Mouse (Mus musculus) left cerebral cortex, adult 2 months (tissue): Measurements from ENCODE around the gene Tsc2. TPM values are rescaled to one million over a fixed set of nuclear protein-coding genes. Genes with fewer than 3 reads are reported as not detected.

Source experiments
- DNase-seq, 2 experiments: peaks; one replicate each; pipeline ENCODE4 v3.0.0; 2021 to 2022; ENCODE audit warnings: low spot score in 2 of 2, mixed read lengths in 1 of 2; ENCODE audit errors: extremely low spot score in 1 of 2
- H3K27ac ChIP-seq: fragments of 200-600 bp; 2 replicates; pipeline ENCODE4 v1.8.1; 2022
- H3K4me3 ChIP-seq: fragments of 200-600 bp; 2 replicates; pipeline ENCODE4 v1.8.1; 2022
- CTCF ChIP-seq: fragments of 200-600 bp; IDR thresholded peaks from 2 replicates; pipeline ENCODE4 v1.8.1; 2022; ENCODE audit warnings: antibody characterized with exemption, mild to moderate bottlenecking, moderate library complexity
- intact Hi-C: fragments of 180-260 bp; cut with DNase I; formaldehyde crosslinking; loops from one replicate; pipeline ENCODE4 v1.15.1; 2025
- total RNA-seq, 2 experiments: library from RNA; stranded (reverse); gene quantifications; 2 replicates each; pipeline ENCODE4 v1.2.3; 2021

Gene Tsc2
- total RNA-seq, 2 experiments from 2014 or later: 140 to 159 TPM

GRCm38 (mm10) chr17:24579532-24579931 lies 52.9 kb downstream of the Tsc2 start:
- DNase-seq: no peak
- intact Hi-C loops: no loop called here
- Histone ChIP-seq H3K4me3 (no peak overlapping the region), H3K27ac (peak overlapping the region; percentile 40; the same call in 1 of the 2 replicates)
- no peak for TF ChIP-seq CTCF

- intact Hi-C loops: no loop called here
- H3K4me3 ChIP-seq: no peak overlapping the region
- TF ChIP-seq CTCF: no peak
- H3K27ac ChIP-seq: no peak overlapping the region
- no peak for DNase-seq
These were observed 58.6 kb downstream of the Tsc2 start for GRCm38 (mm10) chr17:24573811-24574210.

- intact Hi-C loops: no loop called here
- no peak for DNase-seq
- H3K4me3 ChIP-seq: no peak overlapping the region
- no peak overlapping the region for H3K27ac ChIP-seq
- TF ChIP-seq CTCF: no peak
These were observed 59.7 kb downstream of the Tsc2 start for GRCm38 (mm10) chr17:24572651-24573245.

GRCm38 (mm10) chr17:24569837-24570236 lies 62.6 kb downstream of the Tsc2 start:
- Histone ChIP-seq H3K4me3 (no peak overlapping the region), H3K27ac (no peak overlapping the region)
- no peak for TF ChIP-seq CTCF
- no peak for DNase-seq
- intact Hi-C loops: no loop called here

- H3K27ac ChIP-seq: no peak overlapping the region; the same call in 1 of the 2 replicates
- no peak overlapping the region for H3K4me3 ChIP-seq
- intact Hi-C loops: no loop called here
- no peak for DNase-seq
- no peak for TF ChIP-seq CTCF
These were observed 65.2 kb downstream of the Tsc2 start for GRCm38 (mm10) chr17:24567034-24567779.

- intact Hi-C loops: no loop called here
- Histone ChIP-seq H3K27ac (no peak overlapping the region), H3K4me3 (no peak overlapping the region)
- no peak for TF ChIP-seq CTCF
- no peak for DNase-seq
These were observed 66.6 kb downstream of the Tsc2 start for GRCm38 (mm10) chr17:24565792-24566191.

- Histone ChIP-seq H3K27ac (no peak overlapping the region), H3K4me3 (no peak overlapping the region)
- intact Hi-C loops: no loop called here
- no peak for DNase-seq
- TF ChIP-seq CTCF: no peak
These were observed 67.3 kb downstream of the Tsc2 start for GRCm38 (mm10) chr17:24565092-24565491.

GRCm38 (mm10) chr17:24564422-24564821 lies 68.0 kb downstream of the Tsc2 start:
- no peak for TF ChIP-seq CTCF
- no peak for DNase-seq
- no peak overlapping the region for H3K4me3 ChIP-seq
- no peak overlapping the region for H3K27ac ChIP-seq
- intact Hi-C loops: no loop called here

- no peak for DNase-seq
- no peak overlapping the region for H3K4me3 ChIP-seq
- intact Hi-C loops: no loop called here
- no peak for TF ChIP-seq CTCF
- H3K27ac ChIP-seq: no peak overlapping the region
These were observed 68.8 kb downstream of the Tsc2 start for GRCm38 (mm10) chr17:24563638-24564037.

- intact Hi-C loops: no loop called here
- Histone ChIP-seq H3K4me3 (no peak overlapping the region), H3K27ac (no peak overlapping the region)
- no peak for TF ChIP-seq CTCF
- no peak for DNase-seq
These were observed 70.8 kb downstream of the Tsc2 start for GRCm38 (mm10) chr17:24561592-24561991.

- intact Hi-C loops: no loop called here
- no peak for DNase-seq
- Histone ChIP-seq H3K27ac (no peak overlapping the region), H3K4me3 (no peak overlapping the region)
- no peak for TF ChIP-seq CTCF
These were observed 72.0 kb downstream of the Tsc2 start for GRCm38 (mm10) chr17:24560301-24561028.

GRCm38 (mm10) chr17:24559146-24559545 lies 73.3 kb downstream of the Tsc2 start:
- no peak for DNase-seq
- peak overlapping the region; percentile 74 for H3K27ac ChIP-seq
- intact Hi-C loops: no loop called here
- H3K4me3 ChIP-seq: no peak overlapping the region
- TF ChIP-seq CTCF: no peak
